11 mouse cellular contexts compared by ENCODE assay signal in genomic region chr19:43612501-43612971, GRCm38 (mm10). TPM values are rescaled to one million over a fixed set of nuclear protein-coding genes. Genes with fewer than 3 reads are reported as not detected.
A peak's percentile ranks its signal among the peaks of the same experiment; 100 is the strongest.
DNase-seq lines count a peak whose midpoint lies in the region; ATAC-seq lines count a peak whose summit lies in the region.
"Had no signal": no experiment of that assay in that cellular context is flagged by ENCODE, and none has a peak within 500 bp of the region (broad histone marks: within the 10 kb centered on the region; RNA-seq: fewer than 3 reads in every experiment).

No protein-coding gene starts in this region.

- ATAC-seq in lung, embryonic 15.5 days (ENCODE audit: borderline replicate concordance, extremely low read depth, low FRiP score, low TSS enrichment): no peak
- no peak for ATAC-seq in forebrain, embryonic 14.5 days
- no peak for ATAC-seq in limb, embryonic 13.5 days (ENCODE audit: low FRiP score, low read depth)
- ATAC-seq in stomach, embryonic 15.5 days (ENCODE audit: insufficient read depth, low FRiP score, low read depth): no peak

- WGBS in lung, embryonic 15.5 days: under 1% methylated on average over 23 of the region's 23 CpGs
- under 1% methylated on average over 23 of the region's 23 CpGs for WGBS in forebrain, embryonic 14.5 days
- WGBS in limb, embryonic 13.5 days: under 1% methylated on average over 23 of the region's 23 CpGs
- 2% methylated on average over 23 of the region's 23 CpGs for WGBS in stomach, embryonic 15.5 days

- peak overlapping the region; percentile 31; the same call in 1 of the 2 replicates for H3K4me2 ChIP-seq in lung, embryonic 15.5 days
- H3K4me2 ChIP-seq in forebrain, embryonic 14.5 days (ENCODE audit: low read length): peak overlapping the region; percentile 66
- peak overlapping the region; percentile 45 for H3K4me2 ChIP-seq in limb, embryonic 13.5 days (replicated peaks)
- H3K4me2 ChIP-seq in stomach, embryonic 15.5 days: peak overlapping the region; percentile 33

- H3K4me3 ChIP-seq in lung, embryonic 15.5 days: 0 out of 2 replicates have a peak overlapping the region, but pooled peaks have one; percentile 3
- H3K4me3 ChIP-seq in forebrain, embryonic 14.5 days (ENCODE audit: low read depth, low read length): peak overlapping the region; percentile 44
- H3K4me3 ChIP-seq in limb, embryonic 13.5 days: peak overlapping the region; percentile 17
- H3K4me3 ChIP-seq in stomach, embryonic 15.5 days (replicated peaks): peak overlapping the region; percentile 41

- peaks cover 36% of the 10 kb centered on the region for H3K4me1 ChIP-seq in lung, embryonic 15.5 days
- H3K4me1 ChIP-seq in forebrain, embryonic 14.5 days (ENCODE audit: control insufficient read depth, insufficient read depth, low read length): peaks cover 12% of the 10 kb centered on the region
- H3K4me1 ChIP-seq in limb, embryonic 13.5 days: peaks cover 35% of the 10 kb centered on the region
- peaks cover 24% of the 10 kb centered on the region for H3K4me1 ChIP-seq in stomach, embryonic 15.5 days

- H3K36me3 ChIP-seq in lung, embryonic 15.5 days: no peaks in the 10 kb centered on the region
- H3K36me3 ChIP-seq in forebrain, embryonic 14.5 days (ENCODE audit: control insufficient read depth, insufficient read depth, low read length): no peaks in the 10 kb centered on the region
- H3K36me3 ChIP-seq in limb, embryonic 13.5 days: no peaks in the 10 kb centered on the region
- no peaks in the 10 kb centered on the region for H3K36me3 ChIP-seq in stomach, embryonic 15.5 days

- intact Hi-C loops in left cerebral cortex, postnatal 25 days (cut with DNase I): loop anchor here (5.0 to 10.0 kb wide), 4 partner anchors 228 to 1620 kb away; partner anchors contain the start of gene Hpse2

- DNase-seq in lung, postnatal 25 days (ENCODE audit: low spot score): no peak
- DNase-seq in forebrain, embryonic 14.5 days (ENCODE audit: low spot score): no peak
- no peak for DNase-seq in right cerebral cortex, postnatal 4 days
- no peak for DNase-seq in left cerebral cortex, postnatal 25 days (ENCODE audit: low spot score in 2 of 2)
- no peak for DNase-seq in right cerebral cortex, postnatal 10 days (ENCODE audit: low spot score in 2 of 2)

- peaks cover 98% of the 10 kb centered on the region for H3K27me3 ChIP-seq in lung, embryonic 15.5 days
- peaks cover 53% of the 10 kb centered on the region for H3K27me3 ChIP-seq in forebrain, embryonic 14.5 days (replicated peaks; ENCODE audit: control insufficient read depth, insufficient read depth, low read length)
- H3K27me3 ChIP-seq in limb, embryonic 13.5 days: peaks cover 91% of the 10 kb centered on the region
- H3K27me3 ChIP-seq in stomach, embryonic 15.5 days (replicated peaks): peaks cover 78% of the 10 kb centered on the region

- H3K9me3 ChIP-seq in lung, embryonic 15.5 days: no peaks in the 10 kb centered on the region
- H3K9me3 ChIP-seq in forebrain, embryonic 14.5 days (replicated peaks; ENCODE audit: control insufficient read depth, low read length): no peaks in the 10 kb centered on the region
- no peaks in the 10 kb centered on the region for H3K9me3 ChIP-seq in limb, embryonic 13.5 days
- H3K9me3 ChIP-seq in stomach, embryonic 15.5 days: no peaks in the 10 kb centered on the region

- no peak overlapping the region for H3K27ac ChIP-seq in lung, embryonic 15.5 days
- H3K27ac ChIP-seq in forebrain, embryonic 14.5 days (ENCODE audit: low read depth, low read length): no peak overlapping the region
- H3K27ac ChIP-seq in limb, embryonic 13.5 days: no peak overlapping the region
- H3K27ac ChIP-seq in stomach, embryonic 15.5 days: no peak overlapping the region; the same call in 1 of the 2 replicates

- no peak overlapping the region for H3K9ac ChIP-seq in lung, embryonic 15.5 days
- H3K9ac ChIP-seq in forebrain, embryonic 14.5 days (ENCODE audit: low read length): peak overlapping the region; percentile 69
- H3K9ac ChIP-seq in limb, embryonic 13.5 days: no peak overlapping the region
- no peak overlapping the region for H3K9ac ChIP-seq in stomach, embryonic 15.5 days

RNA-seq across cellular contexts. Expression of gene Nkx2-3, which starts 0.4 kb away (rescaled TPM):
- 0.08 TPM in 1 of 2 replicates, not detected in the other for polyA plus RNA-seq in lung, embryonic 15.5 days (2015; fragmentation: Nextera tagmentation; extraction: Ambion mirVana)
- 4.1 and 4.6 TPM in 2 replicates for polyA plus RNA-seq in forebrain, embryonic 14.5 days (2014; fragmentation: Nextera tagmentation; extraction: Ambion mirVana)
- polyA plus RNA-seq in limb, embryonic 13.5 days (2015; fragmentation: Nextera tagmentation; extraction: Ambion mirVana): not detected in 2 replicates
- polyA plus RNA-seq in stomach, embryonic 15.5 days (2015; fragmentation: Nextera tagmentation; extraction: Ambion mirVana): 26.3 and 31.4 TPM in 2 replicates
- not detected for total RNA-seq in left cerebral cortex, postnatal 25 days (2021)
- total RNA-seq: heart, adult 18-20 months; liver, adult 2 months had no signal
- polyA plus RNA-seq: cerebellum, adult 2 months had no signal
